Mouse (Mus musculus) lung, embryonic 14.5 days (tissue): ENCODE results near the gene Kdm4b. TPM values are rescaled to one million over a fixed set of nuclear protein-coding genes. Genes with fewer than 3 reads are reported as not detected.

Experiments used
- ATAC-seq: fragments of 200-750 bp; cut with Nextera tagmentation; 2 replicates; pipeline ENCODE4 v1.8.0; 2017; ENCODE audit warnings: mild to moderate bottlenecking, moderate TSS enrichment, moderate library complexity; ENCODE audit not compliant: insufficient read depth
- DNase-seq: peaks from one replicate; pipeline ENCODE4 v3.0.0-alpha.2; 2015
- H3K27ac ChIP-seq: fragments of 300-500 bp; sonication (generic); 2 replicates; pipeline ENCODE4 v1.5.1; 2014; ENCODE audit warnings: low read depth, mild to moderate bottlenecking, moderate library complexity
- H3K27me3 ChIP-seq: fragments of 300-500 bp; sonication (generic); 2 replicates; pipeline ENCODE4 v1.6.1; 2014; ENCODE audit warnings: low read length, control low read depth; ENCODE audit not compliant: insufficient read depth
- H3K36me3 ChIP-seq: fragments of 300-500 bp; sonication (generic); 2 replicates; pipeline ENCODE4 v1.6.1; 2014; ENCODE audit warnings: control low read depth; ENCODE audit not compliant: insufficient read depth
- H3K4me1 ChIP-seq: fragments of 300-500 bp; sonication (generic); 2 replicates; pipeline ENCODE4 v1.6.1; 2014; ENCODE audit warnings: antibody characterized with exemption, control low read depth; ENCODE audit not compliant: insufficient read depth
- H3K4me2 ChIP-seq: fragments of 300-500 bp; sonication (generic); 2 replicates; pipeline ENCODE4 v1.6.1; 2014; ENCODE audit warnings: mild to moderate bottlenecking
- H3K4me3 ChIP-seq: fragments of 300-500 bp; sonication (generic); 2 replicates; pipeline ENCODE4 v1.5.1; 2014; ENCODE audit warnings: low read depth, low read length
- H3K9ac ChIP-seq: fragments of 300-500 bp; sonication (generic); 2 replicates; pipeline ENCODE4 v1.6.1; 2014
- H3K9me3 ChIP-seq: fragments of 300-500 bp; sonication (generic); 2 replicates; pipeline ENCODE4 v1.6.1; 2016; ENCODE audit warnings: low read depth, low read length, control low read depth
- CTCF ChIP-seq: IDR thresholded peaks from 2 replicates; pipeline ENCODE4 v1.5.1; 2016; ENCODE audit warnings: antibody characterized with exemption, low read depth
- WGBS: fragments of 180-500 bp; shearing (Covaris S2); extraction: QIAGEN DNeasy Blood & Tissue Kit; methylation state at CpG from one replicate; pipeline ENCODE4 v1.1.7; 2014; 5-methylcytosine and 5-hydroxymethylcytosine counted together
- polyA plus RNA-seq: library from polyadenylated mRNA; unstranded; fragments of >200 nt; fragmentation: Nextera tagmentation; extraction: Ambion mirVana; gene quantifications from 2 replicates; pipeline ENCODE4 v1.2.1, GENCODE M21; 2014

Kdm4b gene
- polyA plus RNA-seq, 1 experiment from 2014 or later: 36.7 TPM

DNA sequence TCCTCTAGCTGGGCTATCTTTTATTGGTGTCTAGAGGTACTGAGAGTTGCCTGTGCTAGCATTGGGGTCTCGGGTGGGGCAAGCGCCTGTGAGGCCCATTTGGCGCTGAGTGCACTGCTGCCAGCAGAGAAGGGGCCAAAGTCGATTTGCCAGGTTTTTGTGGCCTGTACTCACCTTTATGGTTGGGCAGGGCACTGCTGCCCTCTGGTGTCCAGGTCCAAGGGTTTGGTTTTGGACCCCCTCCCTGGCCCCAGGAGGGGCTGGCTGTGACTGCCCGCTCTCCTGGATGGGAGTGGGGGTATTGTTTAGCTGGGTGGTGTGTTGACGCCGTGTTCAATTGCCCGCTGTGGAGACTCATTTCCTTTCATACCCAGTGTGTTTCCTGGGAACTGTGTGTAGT lies 20.0 kb upstream of the Kdm4b start:
- WGBS: 55% methylated on average over 8 of the region's 8 CpGs
- peak overlapping the region; percentile 86; the same call in 1 of the 2 replicates for H3K9ac ChIP-seq
- DNase-seq: peak; percentile 43
- peaks cover 58% of the 10 kb centered on the region for H3K36me3 ChIP-seq
- peak overlapping the region; percentile 84 for H3K4me3 ChIP-seq
- H3K27me3 ChIP-seq: no peaks in the 10 kb centered on the region
- peaks cover 16% of the 10 kb centered on the region; the same call in 1 of the 2 replicates for H3K4me1 ChIP-seq
- TF ChIP-seq CTCF: peak; percentile 51; the same call in 1 of the 2 replicates
- H3K4me2 ChIP-seq: peak overlapping the region; percentile 99
- H3K9me3 ChIP-seq: no peaks in the 10 kb centered on the region
- no peak for ATAC-seq
- H3K27ac ChIP-seq: 0 out of 2 replicates have a peak overlapping the region, but pooled peaks have one; percentile 63

DNA sequence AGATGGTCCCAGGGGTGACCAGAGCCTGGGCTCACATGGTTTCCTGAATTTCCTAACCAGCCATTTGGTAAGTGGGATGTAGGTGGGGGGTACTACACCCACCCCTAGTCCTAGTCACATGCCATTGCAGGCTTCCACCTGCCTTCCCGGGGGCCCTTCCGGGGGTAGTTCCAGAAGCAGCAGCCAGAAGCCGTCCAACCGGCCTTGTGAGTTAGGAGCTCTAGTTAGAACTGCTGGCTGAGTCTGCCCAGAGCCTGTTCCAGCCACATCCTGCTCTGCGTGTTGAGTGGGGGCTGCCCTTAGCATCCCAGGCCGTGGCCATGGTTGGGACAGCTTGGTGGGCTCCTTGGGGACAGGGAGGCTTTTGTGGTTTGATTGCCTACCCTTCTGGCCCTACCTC lies 17.8 kb upstream of the Kdm4b start:
- Histone ChIP-seq H3K27me3 (no peaks in the 10 kb centered on the region), H3K9me3 (no peaks in the 10 kb centered on the region), H3K4me2 (peak overlapping the region; percentile 32), H3K9ac (peak overlapping the region; percentile 37; the same call in 1 of the 2 replicates), H3K27ac (peak overlapping the region; percentile 60), H3K4me1 (peaks cover 8% of the 10 kb centered on the region; the same call in 1 of the 2 replicates), H3K36me3 (peaks cover 81% of the 10 kb centered on the region), H3K4me3 (peak overlapping the region; percentile 8; the same call in 1 of the 2 replicates)
- WGBS: 55% methylated on average over 6 of the region's 6 CpGs
- DNase-seq: peak; percentile 73
- TF ChIP-seq CTCF: no peak
- peak; percentile 2; the same call in 1 of the 2 replicates for ATAC-seq

DNA sequence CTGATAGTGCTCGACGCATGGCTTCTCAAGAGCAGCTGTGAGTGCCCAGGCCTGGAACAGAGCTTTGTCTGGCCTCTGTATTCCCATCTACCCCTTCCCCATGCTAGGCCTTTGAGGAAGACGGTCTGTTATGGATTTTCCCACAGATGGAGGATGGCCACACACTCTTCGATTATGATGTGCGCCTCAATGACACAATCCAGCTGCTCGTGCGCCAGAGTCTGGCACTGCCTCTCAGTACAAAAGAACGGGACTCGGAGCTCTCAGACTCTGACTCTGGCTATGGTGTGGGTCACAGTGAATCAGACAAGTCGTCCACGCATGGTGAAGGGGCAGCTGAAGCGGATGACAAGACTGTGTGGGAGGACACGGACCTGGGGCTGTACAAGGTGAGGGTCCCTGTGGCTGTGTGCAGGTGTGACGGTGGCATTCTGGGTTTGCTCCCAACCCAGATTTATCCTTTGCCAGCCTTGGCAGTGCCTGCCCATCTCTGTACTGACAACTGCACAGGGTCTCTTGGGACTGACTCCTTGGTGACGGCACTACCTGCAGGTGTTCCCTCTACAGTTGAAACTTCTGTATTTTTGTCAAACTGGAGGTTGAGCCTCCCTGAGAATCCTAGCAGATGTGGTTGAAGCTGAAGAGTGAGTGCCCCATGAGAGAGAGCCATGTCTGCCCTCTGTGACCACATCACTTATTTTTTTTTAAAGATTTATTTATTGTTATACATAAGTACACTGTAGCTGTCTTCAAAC lies 16.5 kb upstream of the Kdm4b start:
- WGBS: 71% methylated on average over 15 of the region's 15 CpGs
- no peak overlapping the region for H3K27ac ChIP-seq
- ATAC-seq: no peak

DNA sequence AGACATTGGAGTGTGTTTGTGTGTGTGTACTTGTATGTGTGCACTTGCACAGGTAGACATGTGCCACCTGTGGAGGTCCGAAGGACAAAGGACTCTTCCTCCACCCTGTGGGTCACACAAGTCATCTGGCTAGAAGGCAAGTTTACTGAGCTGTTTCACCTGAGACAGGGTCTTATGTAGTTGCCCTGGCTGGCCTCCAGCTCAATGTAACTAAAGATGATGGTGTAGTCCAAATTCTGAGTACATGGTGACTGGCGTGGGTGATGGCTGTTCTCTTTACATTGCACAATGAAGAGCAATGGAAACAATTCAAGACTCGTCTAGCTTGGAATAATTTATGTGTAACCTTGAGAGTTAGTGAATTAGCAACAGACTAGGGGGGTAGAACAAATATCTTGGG lies 1.4 kb upstream of the Kdm4b start:
- Histone ChIP-seq H3K36me3 (peaks cover 48% of the 10 kb centered on the region), H3K4me2 (no peak overlapping the region; the same call in 1 of the 2 replicates), H3K4me1 (no peaks in the 10 kb centered on the region; the same call in 1 of the 2 replicates), H3K9me3 (no peaks in the 10 kb centered on the region), H3K27me3 (no peaks in the 10 kb centered on the region), H3K4me3 (no peak overlapping the region), H3K9ac (no peak overlapping the region), H3K27ac (0 out of 2 replicates have a peak overlapping the region, but pooled peaks have one; percentile 12)
- no peak for ATAC-seq
- DNase-seq: peak; percentile 19
- no peak for TF ChIP-seq CTCF
- 62% methylated on average over 3 of the region's 3 CpGs for WGBS

More for the DNA sequence above, 16.5 kb upstream of the Kdm4b start:
- no peak for TF ChIP-seq CTCF
- peak; percentile 46 for DNase-seq
- Histone ChIP-seq H3K4me2 (no peak overlapping the region), H3K4me1 (peaks cover 8% of the 10 kb centered on the region; the same call in 1 of the 2 replicates), H3K9ac (no peak overlapping the region), H3K36me3 (peaks cover 93% of the 10 kb centered on the region), H3K4me3 (no peak overlapping the region), H3K9me3 (no peaks in the 10 kb centered on the region), H3K27me3 (no peaks in the 10 kb centered on the region)

DNA sequence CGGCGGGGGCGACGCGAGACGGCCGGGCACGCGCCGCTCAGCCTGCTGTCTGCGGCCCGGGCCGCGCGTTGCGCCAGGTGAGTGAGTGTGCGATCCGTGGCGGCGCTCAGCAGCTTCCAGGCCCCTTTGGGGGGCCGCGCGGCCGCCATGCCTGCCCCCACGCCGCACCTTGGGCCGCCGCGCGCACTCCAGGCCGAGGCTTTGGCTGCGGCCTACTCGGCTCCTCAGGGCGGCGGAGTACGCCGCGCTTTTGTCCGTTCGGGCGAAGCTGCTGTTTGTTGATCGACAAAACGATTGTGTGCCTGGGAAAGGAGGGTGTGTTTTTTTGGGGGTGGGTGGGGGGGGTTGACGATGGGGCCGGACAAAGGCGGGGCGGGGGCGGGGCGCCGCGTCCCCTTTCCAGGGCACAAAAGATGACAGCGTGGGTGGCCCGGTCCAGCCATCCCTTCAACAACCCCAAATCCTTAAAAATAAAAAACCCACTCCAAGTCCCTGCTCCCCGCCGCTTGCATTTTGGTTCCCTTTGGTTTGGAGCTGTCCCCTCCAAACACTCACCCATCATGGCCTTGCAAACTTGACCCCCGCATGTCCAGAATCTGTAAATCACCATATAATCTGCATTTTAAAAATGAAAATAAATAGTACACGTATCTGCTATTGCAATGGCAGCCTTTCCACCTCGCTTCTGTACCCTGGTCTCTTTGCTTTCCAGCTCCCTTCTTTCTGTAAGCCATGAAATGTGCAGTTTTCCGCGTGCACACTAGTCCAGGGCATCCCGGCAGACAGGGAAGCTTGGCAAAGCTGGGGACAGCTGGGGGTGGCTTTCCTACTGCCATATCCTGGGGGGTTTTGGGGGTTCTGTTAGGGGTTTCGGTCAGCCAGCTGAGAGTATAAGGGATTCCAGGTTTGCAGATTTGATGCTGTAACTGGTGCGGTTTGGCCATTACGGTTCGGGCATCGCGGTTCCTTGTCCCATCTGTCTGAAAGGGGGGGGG lies 588 bp downstream of the Kdm4b start:
- ATAC-seq (peak; percentile 54), DNase-seq (peak; percentile 55)
- Histone ChIP-seq H3K4me3 (peak overlapping the region; percentile 89), H3K27ac (peak overlapping the region; percentile 96), H3K27me3 (no peaks in the 10 kb centered on the region), H3K4me1 (no peaks in the 10 kb centered on the region; the same call in 1 of the 2 replicates), H3K4me2 (peak overlapping the region; percentile 98), H3K36me3 (peaks cover 27% of the 10 kb centered on the region), H3K9me3 (no peaks in the 10 kb centered on the region), H3K9ac (peak overlapping the region; percentile 89)
- 2% methylated on average over 65 of the region's 67 CpGs for WGBS
- no peak for TF ChIP-seq CTCF

DNA sequence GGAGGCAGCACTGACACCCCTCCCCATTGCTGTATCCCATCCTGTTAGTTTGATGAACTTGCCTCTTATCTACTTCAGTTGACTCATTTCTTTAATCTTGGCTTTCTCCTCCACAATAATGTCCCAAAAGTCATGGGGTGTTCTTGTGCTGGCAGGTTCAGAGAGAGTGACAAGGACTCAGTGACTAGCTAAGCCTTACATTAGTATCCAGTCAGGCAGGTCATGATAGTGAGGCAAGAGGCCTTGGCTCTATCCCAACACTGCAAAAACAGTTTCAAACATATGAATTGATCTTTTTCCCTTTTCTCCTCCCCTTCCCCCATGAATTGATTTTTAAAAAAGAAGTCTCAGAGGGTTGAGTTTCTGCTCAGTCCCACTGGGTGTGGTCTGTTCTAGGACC lies 3.4 kb downstream of the Kdm4b start:
- H3K36me3 ChIP-seq: peaks cover 5% of the 10 kb centered on the region
- no peak for TF ChIP-seq CTCF
- H3K4me1 ChIP-seq: no peaks in the 10 kb centered on the region; the same call in 1 of the 2 replicates
- no peak overlapping the region for H3K4me2 ChIP-seq
- DNase-seq: no peak
- no peaks in the 10 kb centered on the region for H3K27me3 ChIP-seq
- no peak overlapping the region for H3K27ac ChIP-seq
- ATAC-seq: no peak
- no peak overlapping the region for H3K4me3 ChIP-seq
- H3K9me3 ChIP-seq: no peaks in the 10 kb centered on the region
- H3K9ac ChIP-seq: no peak overlapping the region
